Mouse (Mus musculus): ENCODE data around the gene Tprkb. TPM values are rescaled to one million over a fixed set of nuclear protein-coding genes. Genes with fewer than 3 reads are reported as not detected.

The Tprkb gene
- polyA plus RNA-seq, 1 experiment from 2014 or later = 39.2 TPM

Other genes with a start within 250 kb of the Tprkb start
- not detected in 2 replicates for gene Nat8f7, start 198.7 kb upstream of the Tprkb start, polyA plus RNA-seq (2016; fragmentation: Nextera tagmentation; extraction: Ambion mirVana)
- 0.20 and 0.44 TPM in 2 replicates for gene Nat8f3, start 146.1 kb upstream of the Tprkb start, polyA plus RNA-seq (2016; fragmentation: Nextera tagmentation; extraction: Ambion mirVana)
- gene Nat8f6, start 90.9 kb upstream of the Tprkb start, polyA plus RNA-seq (2016; fragmentation: Nextera tagmentation; extraction: Ambion mirVana) = not detected in 2 replicates
- gene Nat8f5, start 90.9 kb upstream of the Tprkb start, polyA plus RNA-seq (2016; fragmentation: Nextera tagmentation; extraction: Ambion mirVana) = not detected in 2 replicates
- gene Nat8, start 79.8 kb upstream of the Tprkb start, polyA plus RNA-seq (2016; fragmentation: Nextera tagmentation; extraction: Ambion mirVana) = not detected in 2 replicates
- not detected in 2 replicates for gene Nat8f2, start 42.7 kb upstream of the Tprkb start, polyA plus RNA-seq (2016; fragmentation: Nextera tagmentation; extraction: Ambion mirVana)
- gene Nat8f4, start 7.0 kb upstream of the Tprkb start, polyA plus RNA-seq (2016; fragmentation: Nextera tagmentation; extraction: Ambion mirVana) = 5.3 and 6.0 TPM in 2 replicates
- 9.5 and 10.7 TPM in 2 replicates for gene Nat8f1, start 3.8 kb downstream of the Tprkb start, polyA plus RNA-seq (2016; fragmentation: Nextera tagmentation; extraction: Ambion mirVana)
- 54.4 and 60.4 TPM in 2 replicates for gene Dusp11, start 49.8 kb downstream of the Tprkb start, polyA plus RNA-seq (2016; fragmentation: Nextera tagmentation; extraction: Ambion mirVana)
- not detected in 2 replicates for gene Figla, start 104.3 kb downstream of the Tprkb start, polyA plus RNA-seq (2016; fragmentation: Nextera tagmentation; extraction: Ambion mirVana)
- 115 and 119 TPM in 2 replicates for gene Add2, start 116.8 kb downstream of the Tprkb start, polyA plus RNA-seq (2016; fragmentation: Nextera tagmentation; extraction: Ambion mirVana)

All from hindbrain, embryonic 12.5 days (tissue).